In genomic region chr12:12590753-12591291, GRCm38 (mm10) we compare ENCODE assay signal across 8 mouse cellular contexts.
DNase-seq lines count a peak whose midpoint lies in the region; ATAC-seq lines count a peak whose summit lies in the region.
"Had no signal": no experiment of that assay in that cellular context is flagged by ENCODE, and none has a peak within 500 bp of the region (broad histone marks: within the 10 kb centered on the region; RNA-seq: fewer than 3 reads in every experiment).

No protein-coding gene starts in this region.

- 54% methylated on average over 8 of the region's 8 CpGs for WGBS in embryonic facial prominence, embryonic 14.5 days
- 50% methylated on average over 8 of the region's 8 CpGs for WGBS in neural tube, embryonic 12.5 days

- H3K36me3 ChIP-seq in embryonic facial prominence, embryonic 14.5 days (ENCODE audit: control insufficient read depth, insufficient read depth, low read length) = no peaks in the 10 kb centered on the region
- no peaks in the 10 kb centered on the region for H3K36me3 ChIP-seq in neural tube, embryonic 12.5 days

- peak; percentile 79; the same call in 1 of the 2 replicates for ATAC-seq in embryonic facial prominence, embryonic 14.5 days (ENCODE audit: low read depth)
- ATAC-seq in inflammation-experienced regulatory T-cells, adult 6 months = peak; percentile 17
- peak; percentile 89 for ATAC-seq in neural tube, embryonic 12.5 days (ENCODE audit: low FRiP score, low read depth)
- ATAC-seq: Patski had no signal

- no peaks in the 10 kb centered on the region for H3K4me1 ChIP-seq in embryonic facial prominence, embryonic 14.5 days (ENCODE audit: control insufficient read depth, insufficient read depth, low read length)
- H3K4me1 ChIP-seq in neural tube, embryonic 12.5 days = peaks cover 11% of the 10 kb centered on the region; the same call in 1 of the 2 replicates

- DNase-seq in brain, adult 2 months (ENCODE audit: low read depth, low spot score) = peak; percentile 83
- DNase-seq in embryonic facial prominence, embryonic 14.5 days (ENCODE audit: low spot score) = peak; percentile 52
- no peak for DNase-seq in urinary bladder, postnatal 25 days (ENCODE audit: low spot score)
- no peak for DNase-seq in kidney, adult 18-20 months
- no peak for DNase-seq in gastrocnemius, postnatal 14 days

- no peak overlapping the region for H3K27ac ChIP-seq in embryonic facial prominence, embryonic 14.5 days (replicated peaks; ENCODE audit: low read depth, low read length)
- no peak overlapping the region for H3K27ac ChIP-seq in neural tube, embryonic 12.5 days

- intact Hi-C loops in gastrocnemius, postnatal 14 days (cut with DNase I; ENCODE audit: low total_unique reads) = no loop called here

- no peaks in the 10 kb centered on the region for H3K9me3 ChIP-seq in embryonic facial prominence, embryonic 14.5 days (ENCODE audit: control insufficient read depth, low read length)
- no peaks in the 10 kb centered on the region for H3K9me3 ChIP-seq in neural tube, embryonic 12.5 days

- H3K4me3 ChIP-seq in embryonic facial prominence, embryonic 14.5 days (ENCODE audit: low read depth, low read length) = no peak overlapping the region
- no peak overlapping the region for H3K4me3 ChIP-seq in neural tube, embryonic 12.5 days

- no peaks in the 10 kb centered on the region for H3K27me3 ChIP-seq in embryonic facial prominence, embryonic 14.5 days (replicated peaks; ENCODE audit: control insufficient read depth, insufficient read depth, low read length)
- H3K27me3 ChIP-seq in neural tube, embryonic 12.5 days (replicated peaks) = no peaks in the 10 kb centered on the region
- H3K27me3 ChIP-seq: Patski had no signal

- no peak overlapping the region for H3K9ac ChIP-seq in embryonic facial prominence, embryonic 14.5 days (ENCODE audit: low read depth, low read length)
- H3K9ac ChIP-seq in neural tube, embryonic 12.5 days = no peak overlapping the region

- H3K4me2 ChIP-seq in embryonic facial prominence, embryonic 14.5 days (ENCODE audit: low read depth, low read length) = no peak overlapping the region
- H3K4me2 ChIP-seq in neural tube, embryonic 12.5 days (replicated peaks) = 0 out of 2 replicates have a peak overlapping the region, but pooled peaks have one; percentile 7

Comparison
In these comparisons a context has a peak if more than half of its experiments do, and no peak if none do; other contexts are left out.
1. DNase-seq: peak in brain, adult 2 months (single experiment) and embryonic facial prominence, embryonic 14.5 days (single experiment); none in urinary bladder, postnatal 25 days (single experiment), kidney, adult 18-20 months (single experiment) and gastrocnemius, postnatal 14 days (single experiment).
2. ATAC-seq: peak in every context shown above with its lines; median percentile 89 in neural tube, embryonic 12.5 days; 79 in embryonic facial prominence, embryonic 14.5 days; 17 in inflammation-experienced regulatory T-cells, adult 6 months.